Mouse (Mus musculus) left cerebral cortex, postnatal 10 days (tissue): ENCODE measurements at regions not wholly inside any gene's neighbourhood (a gene's known extent, or its start where the extent isn't known, plus 50 kb on each side); places are given as distances from the start of the nearest gene placed in this dataset.

Source experiments
- DNase-seq, 2 experiments: peaks; one replicate each; pipeline ENCODE4 v3.0.0; 2021 to 2022; ENCODE audit warnings: low spot score in 2 of 2, mixed read lengths in 1 of 2; ENCODE audit errors: extremely low spot score in 1 of 2
- intact Hi-C: fragments of 180-260 bp; cut with DNase I; formaldehyde crosslinking; loops from one replicate; pipeline ENCODE4 v1.15.1; 2025

DNA sequence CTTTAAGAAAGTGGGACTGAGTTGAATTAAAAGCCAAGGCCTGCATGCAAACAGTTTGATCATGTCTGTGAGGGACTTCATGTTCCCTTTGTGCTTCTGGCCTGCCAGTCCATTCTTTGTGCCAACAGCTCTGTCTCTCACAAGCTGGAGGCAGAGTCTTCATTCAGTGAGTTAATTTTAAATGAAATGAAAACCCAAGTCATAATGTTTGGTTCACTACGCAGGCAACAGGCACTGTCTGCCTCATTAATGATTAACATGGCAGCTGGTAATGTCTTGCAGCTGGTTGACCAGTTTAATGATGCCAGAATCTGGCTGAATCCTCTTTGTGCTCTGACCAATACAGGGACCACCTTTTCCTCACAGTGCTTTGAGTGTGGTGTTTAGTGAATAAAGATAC lies 380.6 kb downstream of the Sec16b start:
- intact Hi-C loops: no loop called here

DNA sequence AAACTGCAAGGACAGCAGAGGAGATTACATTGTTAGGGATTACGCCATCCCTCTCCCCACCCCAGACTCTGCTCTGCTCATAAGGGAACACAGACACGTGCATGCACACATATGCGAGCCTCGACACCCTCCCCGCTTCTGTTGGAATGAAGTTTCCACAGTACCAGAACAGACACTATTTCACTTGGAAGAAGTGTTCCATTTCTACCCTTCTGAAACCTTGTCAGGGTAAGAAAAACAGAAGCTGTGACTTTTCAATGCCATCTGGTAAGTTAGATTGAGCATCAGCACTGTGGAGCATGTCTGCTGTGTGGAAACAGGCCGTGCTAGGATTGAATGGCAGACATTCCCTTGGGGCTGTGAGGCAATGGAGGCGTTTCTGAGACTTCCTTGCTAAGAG lies 382.0 kb downstream of the Sec16b start:
- intact Hi-C loops: no loop called here
- DNase-seq: peak; percentile 39 to 64

More for the DNA sequence above, 380.6 kb downstream of the Sec16b start:
- DNase-seq: no peak

DNA sequence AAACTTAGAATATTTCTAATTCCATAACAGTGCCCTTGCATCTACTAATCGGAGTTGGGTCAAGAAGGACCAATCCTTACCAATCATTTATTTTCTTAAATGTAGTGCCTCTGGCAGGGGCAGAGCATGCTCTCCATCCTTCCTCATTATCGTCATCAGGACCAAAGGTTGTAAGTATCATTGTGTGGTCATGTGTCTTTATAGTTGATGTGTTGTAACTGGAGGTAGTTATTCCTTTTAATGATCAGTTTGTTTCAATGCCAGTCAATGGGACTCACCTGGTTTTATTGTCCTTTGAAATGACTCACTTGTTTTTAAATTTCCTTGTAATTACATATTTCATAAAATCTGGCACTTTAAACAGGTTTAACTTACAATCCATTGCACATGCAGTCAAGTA lies 399.6 kb downstream of the Sec16b start:
- intact Hi-C loops: no loop called here
- no peak for DNase-seq

DNA sequence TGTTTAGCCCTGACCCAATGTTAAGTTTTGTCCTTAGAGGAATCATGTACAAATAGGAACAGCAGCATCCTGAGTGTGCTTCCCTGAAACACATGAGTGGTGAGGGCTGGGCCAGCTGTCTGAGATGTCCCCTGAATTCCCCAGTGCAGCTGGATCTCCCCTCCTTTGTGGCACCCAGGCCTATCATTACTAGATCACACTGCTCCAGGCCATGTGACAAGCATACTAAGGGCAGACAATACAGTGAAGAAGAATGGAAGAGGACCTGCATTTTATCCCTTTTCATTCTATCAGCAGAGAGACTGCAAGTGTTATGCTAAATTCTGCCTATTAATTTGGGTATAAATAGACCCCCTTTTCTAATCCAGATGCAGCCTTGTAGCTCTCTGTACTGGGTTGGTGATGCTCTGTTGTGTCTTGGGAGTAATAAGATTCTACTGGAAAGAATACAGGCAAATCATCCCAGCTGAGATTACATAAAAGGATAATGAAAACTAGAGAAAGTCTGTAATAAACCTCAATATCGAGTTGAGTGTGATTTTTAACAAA lies 418.3 kb downstream of the Brinp2 start:
- intact Hi-C loops: no loop called here

DNA sequence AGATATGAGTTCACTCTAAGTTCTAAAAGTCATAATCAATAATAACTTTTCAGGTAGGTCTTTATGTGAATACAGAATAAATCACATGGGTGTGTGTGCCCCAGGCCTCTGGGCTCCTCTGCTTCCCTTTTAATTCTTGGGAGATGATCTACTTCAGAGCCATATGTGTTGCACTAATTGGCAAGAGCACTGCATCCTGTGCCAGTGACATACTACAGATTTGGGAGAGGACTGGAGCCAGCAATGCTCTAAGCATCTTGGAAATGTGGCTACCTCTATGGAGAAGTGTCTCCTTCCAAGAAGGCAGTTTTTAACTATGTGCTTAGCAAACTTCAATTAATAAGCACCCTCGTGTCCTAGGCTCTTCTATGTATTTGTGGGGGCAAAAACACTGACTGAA lies 416.6 kb downstream of the Brinp2 start:
- intact Hi-C loops: no loop called here
- DNase-seq: peak in 1 of 2 experiments; percentile 16

More for the DNA sequence above, 418.3 kb downstream of the Brinp2 start:
- no peak for DNase-seq

DNA sequence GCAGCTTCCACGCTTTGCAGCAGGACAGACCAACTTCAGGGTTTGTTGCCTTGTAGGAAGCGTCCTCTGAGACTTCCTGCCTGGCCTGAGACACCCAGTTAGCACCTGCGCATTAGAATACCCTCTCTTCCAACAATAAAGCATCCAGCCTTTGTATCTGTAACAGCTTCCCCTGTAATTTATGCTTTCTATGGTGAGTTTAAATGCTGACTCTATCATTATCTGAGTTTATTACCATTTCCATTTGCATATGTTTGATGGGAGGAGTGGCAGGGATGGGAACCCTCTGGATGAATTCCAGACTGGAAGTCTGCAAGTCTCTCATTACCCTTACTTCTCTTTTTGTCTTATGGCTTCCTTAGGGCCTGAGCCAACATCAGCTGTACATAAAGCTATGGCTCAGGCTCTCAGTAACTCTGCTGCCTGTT lies 415.8 kb downstream of the Brinp2 start:
- no peak for DNase-seq
- intact Hi-C loops: no loop called here

DNA sequence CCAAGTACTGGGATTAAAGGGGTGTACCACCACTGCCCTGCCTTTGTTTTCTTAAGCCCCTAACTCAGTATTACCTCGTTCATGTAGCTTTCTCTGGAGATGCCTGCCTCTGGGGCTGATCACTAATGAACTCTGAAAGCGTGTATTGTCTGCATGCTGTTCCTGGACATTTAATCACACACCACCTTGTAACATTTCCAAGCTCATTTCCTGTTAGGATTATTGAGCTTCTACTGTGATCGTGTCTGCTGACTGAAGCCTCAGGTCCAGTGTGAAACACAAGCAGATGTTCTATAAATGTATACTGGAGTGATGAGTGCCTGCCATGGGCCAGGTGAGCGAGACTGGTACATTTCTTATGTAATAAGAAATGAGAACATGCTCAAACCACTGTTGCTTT lies 398.6 kb downstream of the Brinp2 start:
- intact Hi-C loops: no loop called here

DNA sequence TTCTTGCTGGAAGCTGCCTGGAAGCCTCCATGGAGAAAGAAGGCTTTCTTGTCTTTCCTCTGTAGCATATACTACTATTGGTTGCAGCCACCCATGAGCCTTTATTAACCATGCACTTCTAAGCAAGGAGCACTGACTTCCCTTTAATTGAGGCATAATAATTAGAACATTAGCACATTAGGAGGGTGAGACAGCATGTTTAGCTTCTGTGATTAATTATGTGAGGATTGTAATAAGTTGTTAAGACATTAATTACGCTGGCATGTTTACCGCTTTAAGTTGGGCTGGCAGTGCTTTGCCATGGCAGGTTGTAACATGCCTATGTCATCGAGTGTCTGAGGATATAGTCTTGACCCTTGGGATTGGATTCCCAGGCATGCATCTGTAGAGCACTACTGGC lies 391.7 kb downstream of the Brinp2 start:
- intact Hi-C loops: no loop called here
- no peak for DNase-seq

More for the DNA sequence above, 398.6 kb downstream of the Brinp2 start:
- no peak for DNase-seq

DNA sequence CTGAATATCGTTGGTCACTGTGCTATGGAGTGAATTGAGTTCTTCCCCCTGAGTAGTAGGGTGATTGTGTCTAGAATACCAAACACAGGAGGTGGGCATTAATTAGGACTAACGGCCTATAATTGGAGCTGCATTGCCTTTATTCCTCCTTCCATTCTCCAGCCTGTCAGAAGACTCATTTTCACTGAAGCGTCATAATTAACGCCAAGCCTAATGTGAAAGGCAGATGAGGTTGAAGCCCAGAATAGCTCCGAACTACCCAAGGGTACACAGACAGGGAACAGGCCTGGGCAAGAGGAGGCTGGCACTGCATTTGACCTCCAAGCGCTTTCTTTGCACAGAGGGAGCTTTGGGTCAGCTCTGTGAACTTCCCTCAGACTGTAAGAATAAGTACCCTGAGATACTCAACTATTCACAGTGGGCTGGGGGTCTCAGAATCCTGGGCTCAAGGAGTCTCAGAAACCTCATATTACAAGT lies 386.5 kb downstream of the Brinp2 start:
- intact Hi-C loops: no loop called here
- peak in 1 of 2 experiments; percentile 43 for DNase-seq

DNA sequence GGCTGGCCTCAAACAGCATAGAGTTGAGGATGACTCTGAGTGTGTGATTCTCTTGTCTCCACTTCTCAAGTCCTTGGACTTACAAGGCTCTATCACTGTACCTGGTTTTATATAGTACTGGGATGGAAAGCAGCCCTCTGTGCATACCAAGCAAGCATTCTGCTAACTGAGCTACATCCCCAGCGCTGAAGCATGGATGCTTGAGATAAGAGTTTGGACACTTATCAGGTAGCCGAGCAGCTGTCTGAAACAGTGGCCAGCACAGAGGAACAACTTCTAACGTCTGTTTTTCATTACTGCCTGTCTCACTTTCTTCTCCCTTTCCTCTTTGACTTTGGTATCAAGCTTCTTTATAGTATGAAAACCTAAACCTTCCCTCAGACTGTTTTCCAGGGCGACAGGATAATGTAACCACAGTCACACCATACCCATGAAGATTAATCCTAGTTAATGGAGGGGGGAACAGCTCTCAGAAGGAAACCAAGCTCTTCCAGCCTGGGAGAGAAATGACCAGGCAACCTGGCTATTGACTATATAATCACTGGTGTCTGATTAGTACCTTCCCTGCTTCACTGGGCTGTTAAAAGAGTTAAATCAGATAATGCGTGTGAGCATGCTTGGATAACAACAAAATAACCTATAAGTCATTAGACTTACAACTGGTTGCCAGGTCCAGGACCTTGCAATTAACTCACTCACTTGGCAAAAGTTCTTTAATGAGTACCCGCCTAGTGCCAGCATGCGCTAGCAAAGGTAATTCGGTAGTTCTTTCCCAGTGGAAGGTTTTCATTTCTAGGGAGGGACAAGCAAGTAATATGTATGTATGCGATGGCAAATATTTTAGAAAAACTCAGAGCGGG lies 382.5 kb downstream of the Brinp2 start:
- intact Hi-C loops: no loop called here

DNA sequence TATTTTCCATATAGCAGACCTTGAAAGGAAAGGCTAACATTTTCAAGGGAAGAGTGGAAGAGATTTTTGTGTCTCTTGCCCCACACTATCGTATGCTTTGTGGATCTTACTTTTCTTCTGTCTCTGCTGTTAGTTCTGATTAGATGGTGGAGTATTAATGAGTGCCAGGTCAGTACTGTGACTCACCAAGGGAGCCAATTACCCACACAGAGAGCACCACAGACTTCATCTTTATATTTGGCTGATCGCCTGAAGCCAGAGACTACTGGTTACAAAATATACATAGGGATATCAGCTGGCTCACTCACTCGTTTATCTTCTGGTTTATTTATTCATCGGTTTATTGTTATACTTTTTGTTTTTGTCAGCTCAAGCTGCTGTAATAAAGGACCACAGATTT lies 381.5 kb downstream of the Brinp2 start:
- DNase-seq: no peak
- intact Hi-C loops: no loop called here

More for the DNA sequence above, 382.5 kb downstream of the Brinp2 start:
- DNase-seq: no peak

DNA sequence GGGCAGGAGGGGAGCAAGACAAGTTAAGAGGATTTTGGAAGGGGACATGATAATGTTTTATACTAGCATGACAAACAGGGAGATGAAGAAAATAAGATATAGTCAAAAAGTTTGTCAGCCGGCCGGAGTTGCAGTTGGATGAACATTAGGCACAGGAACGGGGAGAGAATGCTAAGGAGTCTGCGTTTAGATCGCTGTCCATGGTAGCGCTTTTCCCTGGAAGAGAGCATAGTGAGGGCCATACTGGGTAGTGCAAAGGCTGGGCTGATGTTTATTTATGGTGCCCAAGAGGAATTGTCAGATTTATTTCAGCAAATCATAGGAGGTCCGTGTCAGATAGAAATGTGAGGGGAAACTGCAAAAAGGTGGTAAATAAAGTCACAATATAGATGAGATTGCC lies 337.0 kb downstream of the Brinp2 start:
- intact Hi-C loops: no loop called here

DNA sequence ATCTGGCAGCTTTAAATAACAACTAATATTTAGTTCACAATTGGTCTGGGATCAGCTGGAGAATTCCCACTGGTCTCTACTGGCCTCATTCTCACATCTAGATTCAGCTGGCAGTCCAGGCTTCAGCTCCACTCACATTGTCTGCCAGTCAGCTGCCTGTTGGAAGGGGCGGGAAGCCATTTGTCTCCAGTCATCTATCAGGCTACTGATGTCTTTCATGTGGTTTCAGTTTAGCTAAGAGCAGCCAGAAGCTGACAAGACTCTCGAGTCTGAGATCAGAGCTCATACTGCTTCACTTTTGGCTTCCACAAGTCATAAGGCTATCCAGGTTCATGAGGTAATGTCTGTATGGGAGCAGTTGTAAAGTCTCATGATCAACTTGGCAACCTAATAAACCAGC lies 316.4 kb downstream of the Brinp2 start:
- intact Hi-C loops: no loop called here
- no peak for DNase-seq

More for the DNA sequence above, 337.0 kb downstream of the Brinp2 start:
- no peak for DNase-seq

DNA sequence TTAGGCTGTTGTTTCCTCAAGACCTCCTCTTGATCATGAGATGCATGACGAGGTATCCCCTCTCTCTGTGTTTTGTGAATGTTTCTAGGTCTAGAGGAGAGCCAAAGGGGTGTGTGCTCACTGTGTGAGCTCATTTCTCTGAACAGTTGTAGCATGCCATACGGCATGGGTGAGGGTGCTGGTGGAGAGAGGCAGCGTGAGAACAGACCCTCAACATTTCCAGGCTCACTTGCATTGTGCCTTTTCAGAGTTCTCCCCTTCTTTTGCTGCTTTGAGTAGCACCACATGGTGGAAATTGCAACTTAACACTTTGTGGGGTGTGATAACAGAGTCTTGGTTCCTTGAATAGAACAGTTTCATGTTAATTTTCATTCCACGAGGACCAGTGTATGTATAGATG lies 315.8 kb downstream of the Brinp2 start:
- intact Hi-C loops: no loop called here
- peak in 1 of 2 experiments; percentile 17 for DNase-seq

DNA sequence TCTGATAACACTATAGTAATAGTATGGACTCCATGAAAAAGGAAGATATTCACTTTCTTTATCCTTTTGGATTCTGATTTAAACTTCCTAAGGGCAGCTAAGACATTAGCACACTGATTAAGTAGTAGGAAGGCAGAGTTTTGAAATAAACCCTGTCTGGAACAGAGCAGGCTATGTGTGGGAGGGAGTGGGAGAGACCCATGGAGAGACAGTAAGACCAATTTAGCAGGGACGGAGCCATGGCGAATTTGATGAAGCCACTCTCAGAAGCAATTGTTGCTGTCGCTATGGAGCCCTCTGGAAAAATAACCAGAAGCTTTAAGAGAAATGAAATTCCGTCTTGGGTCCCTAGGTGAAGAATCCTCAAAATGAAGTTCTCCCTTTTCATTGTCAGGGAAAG lies 303.5 kb downstream of the Brinp2 start:
- DNase-seq: no peak
- intact Hi-C loops: no loop called here

DNA sequence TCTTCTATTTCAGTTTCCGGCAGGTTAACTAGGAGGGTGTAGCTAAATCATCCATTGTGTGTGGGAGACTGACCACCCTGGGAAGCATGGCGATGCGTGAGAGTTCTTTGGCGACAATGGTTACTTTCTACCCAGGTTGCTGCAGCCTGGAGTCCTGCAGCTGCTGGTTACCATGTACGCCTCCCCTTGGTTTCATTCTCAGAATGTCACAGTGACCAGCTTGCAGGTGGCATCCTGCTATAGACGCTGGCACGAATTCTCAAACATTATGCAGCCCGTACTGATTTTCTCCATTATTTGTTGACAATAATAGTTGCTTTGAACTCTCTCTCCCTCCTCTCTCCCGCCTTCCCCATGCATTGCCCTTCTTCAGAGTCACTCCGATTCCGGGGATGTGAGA lies 301.2 kb downstream of the Brinp2 start:
- no peak for DNase-seq
- intact Hi-C loops: no loop called here

DNA sequence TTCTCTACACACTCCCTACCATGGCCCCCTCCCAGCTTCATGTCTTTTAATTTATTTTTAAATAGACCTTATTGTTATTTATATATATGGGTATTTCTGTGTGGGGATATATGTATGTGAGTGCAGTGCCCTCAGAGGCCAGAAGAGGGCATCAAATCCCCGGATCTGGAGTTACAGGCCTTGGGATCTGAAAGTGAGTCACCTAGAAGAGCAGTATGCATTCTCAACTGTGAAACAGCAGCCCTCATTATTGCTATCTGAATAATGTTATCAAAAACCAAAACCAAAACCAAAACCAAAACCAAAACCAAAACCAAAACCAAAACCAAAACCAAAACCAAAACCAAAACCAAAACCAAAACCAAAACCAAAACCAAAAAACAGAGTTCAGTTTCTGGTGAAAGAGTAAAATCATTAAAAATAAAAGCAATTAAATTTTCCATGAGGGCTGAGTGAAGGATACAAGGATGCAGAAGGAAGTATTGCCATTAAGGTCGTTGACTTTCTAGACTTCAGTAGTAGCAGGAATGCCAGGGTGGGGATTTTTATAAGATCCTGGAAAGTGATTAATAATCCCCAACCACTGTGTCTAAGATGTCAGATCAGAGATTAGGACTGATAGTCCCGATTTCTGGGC lies 299.0 kb downstream of the Brinp2 start:
- intact Hi-C loops: no loop called here
- DNase-seq: no peak

DNA sequence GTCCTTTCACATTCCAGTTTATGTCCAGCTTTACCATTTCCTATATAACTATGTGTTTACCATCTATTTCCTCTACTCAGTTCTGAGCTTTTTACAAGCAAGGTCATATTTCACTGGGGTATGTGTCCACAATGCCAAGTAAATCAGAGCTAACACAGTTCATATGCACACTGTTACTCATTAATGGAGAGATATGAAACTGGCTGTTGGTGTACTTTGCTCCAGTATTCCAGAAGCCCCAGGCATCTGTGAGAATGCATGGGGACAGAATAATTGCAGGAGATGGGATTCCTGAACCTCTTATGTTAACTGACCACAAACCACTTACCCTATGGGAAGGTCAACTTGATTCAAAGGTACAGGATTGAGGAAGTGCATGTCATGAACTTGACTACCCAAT lies 298.3 kb downstream of the Brinp2 start:
- intact Hi-C loops: no loop called here
- no peak for DNase-seq

DNA sequence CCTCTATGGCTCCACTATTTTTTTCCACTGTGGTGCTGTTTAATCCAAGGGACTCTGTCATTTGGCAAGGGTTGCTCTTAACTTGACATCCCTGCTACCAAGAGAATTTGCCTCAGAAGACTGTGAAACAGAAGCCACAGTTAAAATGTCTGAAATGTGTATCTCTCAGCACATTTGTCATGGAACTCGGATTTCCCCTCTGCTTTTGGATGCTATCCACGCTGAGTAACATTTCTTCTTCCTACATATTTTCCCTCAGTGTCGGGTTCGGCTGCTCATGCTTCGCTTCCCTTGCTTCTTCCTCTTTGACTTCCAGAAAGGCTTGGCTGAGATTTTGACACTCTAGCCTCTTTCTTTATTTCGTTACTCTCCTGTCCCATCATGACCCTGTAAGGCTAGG lies 294.1 kb downstream of the Brinp2 start:
- DNase-seq: no peak
- intact Hi-C loops: no loop called here

DNA sequence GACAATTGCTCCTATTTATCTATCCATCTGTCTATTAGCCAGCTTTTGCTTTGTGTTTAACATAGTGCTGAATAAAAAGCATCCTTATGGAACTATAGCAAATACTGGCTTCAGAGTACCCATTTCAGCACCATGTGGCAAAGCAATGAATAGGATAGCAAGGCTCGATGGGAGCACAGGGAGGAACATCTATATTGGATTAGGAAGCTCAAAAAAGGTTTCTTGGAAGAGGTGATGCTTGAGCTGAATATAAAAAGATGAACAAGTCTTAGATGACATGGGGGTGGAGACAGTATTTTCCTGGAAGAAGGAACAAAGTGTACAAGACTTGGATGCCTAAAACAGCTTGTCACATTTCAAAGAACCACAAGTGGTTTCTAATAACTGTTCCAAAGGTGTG lies 273.9 kb downstream of the Brinp2 start:
- DNase-seq: no peak
- intact Hi-C loops: no loop called here
